Mouse (Mus musculus): ENCODE measurements around the gene Ttc30a1.

Gene Ttc30a1

DNA sequence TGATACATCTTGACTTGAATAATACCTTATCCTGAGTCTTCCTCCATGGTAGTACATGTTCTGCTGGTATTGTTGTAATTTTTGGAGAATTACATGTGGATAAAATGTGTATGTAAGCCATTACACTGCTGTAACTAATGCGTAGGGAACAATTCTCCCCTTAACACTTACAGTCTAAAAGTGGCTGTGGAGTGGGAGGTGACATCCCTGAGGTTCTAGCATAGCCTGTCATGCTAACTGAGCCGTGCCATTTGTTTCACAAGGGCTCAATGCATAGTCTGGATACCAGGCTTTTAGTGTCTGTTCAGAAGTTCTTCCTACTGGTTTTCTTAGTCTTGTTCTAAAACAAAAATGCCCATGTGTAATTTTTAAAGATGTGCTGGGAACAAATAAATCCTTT, 50.8 kb downstream of the Ttc30a1 start:
- DNase-seq (ENCODE audit: low spot score), result no peak

DNA sequence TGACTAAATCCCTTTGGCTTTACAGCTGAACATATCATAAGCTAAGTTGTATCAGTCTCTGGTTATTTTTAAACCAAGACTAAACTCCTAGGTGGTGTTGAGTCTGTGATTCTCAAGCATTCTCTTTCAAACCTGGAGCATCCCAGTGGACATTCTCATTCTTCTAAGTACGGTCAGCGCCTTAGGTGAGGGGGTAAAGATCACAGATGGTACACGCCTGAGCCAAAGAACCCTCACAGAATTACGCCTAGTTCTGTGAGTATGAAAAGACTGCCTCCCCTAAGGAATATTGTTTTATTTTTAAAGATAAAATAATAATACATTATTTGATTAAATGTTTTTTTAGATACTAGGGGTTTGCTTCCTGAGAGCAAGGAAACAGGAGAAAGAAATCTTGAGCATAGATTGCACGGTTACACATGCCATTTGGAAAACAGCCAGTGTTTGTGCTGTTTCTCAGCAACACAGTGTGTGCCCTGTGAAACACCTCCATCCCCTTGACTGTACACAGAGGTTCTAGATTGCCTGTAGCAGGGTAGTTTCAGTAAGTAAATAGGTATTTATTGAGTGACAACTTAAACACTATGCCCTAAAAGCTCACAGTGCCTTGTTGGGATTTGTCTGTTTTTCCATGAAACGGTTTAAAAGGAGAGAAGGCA, 51.9 kb downstream of the Ttc30a1 start:
- no peak for DNase-seq (ENCODE audit: low spot score)

DNA sequence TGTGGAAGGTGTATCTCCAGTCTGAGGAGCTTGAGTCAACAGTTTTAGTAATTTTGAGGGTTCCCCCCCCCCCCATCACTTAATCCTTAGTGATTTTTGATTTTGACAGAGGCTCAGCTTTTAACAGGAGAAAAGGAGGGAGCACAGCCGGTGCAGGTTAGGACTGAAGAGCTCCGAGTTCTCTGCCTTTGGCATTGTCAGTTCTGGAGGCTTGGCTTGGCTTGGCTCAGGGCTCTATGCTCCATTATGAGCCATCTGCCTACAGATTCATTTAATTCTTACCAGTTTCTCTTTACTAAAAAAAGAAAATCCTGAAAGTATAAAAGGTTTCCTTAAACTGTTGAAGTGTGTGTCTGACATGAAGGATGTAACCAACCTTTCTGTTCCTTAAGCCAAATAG, 52.6 kb downstream of the Ttc30a1 start:
- DNase-seq (ENCODE audit: low spot score), result no peak

Data from urinary bladder, postnatal 25 days (tissue).